Mouse (Mus musculus) heart, embryonic 16.5 days (tissue): Measurements from ENCODE around the gene Mex3b. TPM values are rescaled to one million over a fixed set of nuclear protein-coding genes. Genes with fewer than 3 reads are reported as not detected.

Source experiments
- ATAC-seq: fragments of 200-750 bp; cut with Nextera tagmentation; replicated peaks from 2 replicates; pipeline ENCODE4 v1.8.0; 2017; ENCODE audit warnings: moderate number of reproducible peaks; ENCODE audit not compliant: insufficient read depth, low FRiP score; ENCODE audit errors: extremely low read depth
- H3K27ac ChIP-seq: fragments of 300-500 bp; sonication (generic); 2 replicates; pipeline ENCODE4 v1.5.1; 2014; ENCODE audit warnings: mild to moderate bottlenecking, low read length, control low read depth, moderate library complexity
- H3K27me3 ChIP-seq: fragments of 300-500 bp; sonication (generic); 2 replicates; pipeline ENCODE4 v1.6.1; 2014; ENCODE audit warnings: low read length, mixed read lengths; ENCODE audit not compliant: control insufficient read depth, insufficient read depth
- H3K36me3 ChIP-seq: fragments of 300-500 bp; sonication (generic); 2 replicates; pipeline ENCODE4 v1.6.1; 2014; ENCODE audit not compliant: control insufficient read depth, insufficient read depth
- H3K4me1 ChIP-seq: fragments of 300-500 bp; sonication (generic); 2 replicates; pipeline ENCODE4 v1.6.1; 2014; ENCODE audit warnings: low read length, mixed read lengths; ENCODE audit not compliant: control insufficient read depth, insufficient read depth
- H3K4me2 ChIP-seq: fragments of 300-500 bp; sonication (generic); 2 replicates; pipeline ENCODE4 v1.6.1; 2014; ENCODE audit warnings: low read depth, mild to moderate bottlenecking, control low read depth, low read length
- H3K4me3 ChIP-seq: fragments of 300-500 bp; sonication (generic); 2 replicates; pipeline ENCODE4 v1.5.1; 2014; ENCODE audit warnings: mild to moderate bottlenecking, control low read depth, low read length
- H3K9ac ChIP-seq: fragments of 300-500 bp; sonication (generic); 2 replicates; pipeline ENCODE4 v1.6.1; 2014; ENCODE audit warnings: low read length, control low read depth
- H3K9me3 ChIP-seq: fragments of 300-500 bp; sonication (generic); replicated peaks from 2 replicates; pipeline ENCODE4 v1.6.1; 2016; ENCODE audit warnings: low read length; ENCODE audit not compliant: control insufficient read depth
- WGBS: fragments of 180-500 bp; shearing (Covaris S2); extraction: QIAGEN DNeasy Blood & Tissue Kit; methylation state at CpG from one replicate; pipeline ENCODE4 v1.1.7; 2014; 5-methylcytosine and 5-hydroxymethylcytosine counted together
- polyA plus RNA-seq: library from polyadenylated mRNA; unstranded; fragments of >200 nt; fragmentation: Nextera tagmentation; extraction: Ambion mirVana; gene quantifications from 2 replicates; pipeline ENCODE4 v1.2.1, GENCODE M21; 2015

The Mex3b gene
- polyA plus RNA-seq, 1 experiment from 2014 or later = 5.2 TPM

DNA sequence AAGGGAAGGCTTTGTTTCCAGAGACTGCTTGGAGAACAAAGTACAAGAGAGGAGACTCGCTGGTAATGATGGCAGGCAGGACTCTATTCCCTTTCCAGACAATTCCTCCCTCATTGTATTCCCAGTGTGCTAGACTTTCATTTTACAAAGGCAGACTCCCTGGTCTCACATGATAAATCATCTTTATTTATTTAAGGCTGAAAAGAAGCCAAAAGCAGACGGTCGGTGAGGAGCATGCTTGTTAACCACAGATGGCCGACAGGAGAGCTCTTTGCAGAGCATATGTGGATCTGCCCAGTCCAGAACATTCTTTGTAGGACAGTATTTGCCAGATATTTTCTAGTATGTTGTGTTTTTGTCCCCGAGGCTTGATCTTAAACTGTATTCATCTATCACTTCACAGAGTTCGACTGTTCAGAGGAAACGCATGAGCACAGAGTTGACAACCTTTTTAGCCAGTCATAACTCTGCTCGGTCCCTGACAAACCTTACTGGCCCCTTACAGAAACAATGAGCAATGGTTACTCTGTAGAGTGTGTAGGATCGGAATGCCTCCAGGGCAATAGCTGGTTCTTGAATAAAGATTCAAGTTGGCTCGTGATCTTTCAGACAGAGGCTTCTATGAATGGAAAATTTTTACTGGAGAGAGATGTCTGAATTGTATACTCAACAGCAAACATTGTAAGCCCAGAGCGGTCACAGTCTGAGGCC, 28.0 kb upstream of the Mex3b start:
- Histone ChIP-seq H3K36me3 (no peaks in the 10 kb centered on the region), H3K4me2 (no peak overlapping the region), H3K9me3 (no peaks in the 10 kb centered on the region), H3K4me1 (no peaks in the 10 kb centered on the region), H3K9ac (no peak overlapping the region), H3K4me3 (no peak overlapping the region), H3K27me3 (no peaks in the 10 kb centered on the region), H3K27ac (no peak overlapping the region)
- WGBS = 60% methylated on average over 11 of the region's 11 CpGs
- no peak for ATAC-seq

DNA sequence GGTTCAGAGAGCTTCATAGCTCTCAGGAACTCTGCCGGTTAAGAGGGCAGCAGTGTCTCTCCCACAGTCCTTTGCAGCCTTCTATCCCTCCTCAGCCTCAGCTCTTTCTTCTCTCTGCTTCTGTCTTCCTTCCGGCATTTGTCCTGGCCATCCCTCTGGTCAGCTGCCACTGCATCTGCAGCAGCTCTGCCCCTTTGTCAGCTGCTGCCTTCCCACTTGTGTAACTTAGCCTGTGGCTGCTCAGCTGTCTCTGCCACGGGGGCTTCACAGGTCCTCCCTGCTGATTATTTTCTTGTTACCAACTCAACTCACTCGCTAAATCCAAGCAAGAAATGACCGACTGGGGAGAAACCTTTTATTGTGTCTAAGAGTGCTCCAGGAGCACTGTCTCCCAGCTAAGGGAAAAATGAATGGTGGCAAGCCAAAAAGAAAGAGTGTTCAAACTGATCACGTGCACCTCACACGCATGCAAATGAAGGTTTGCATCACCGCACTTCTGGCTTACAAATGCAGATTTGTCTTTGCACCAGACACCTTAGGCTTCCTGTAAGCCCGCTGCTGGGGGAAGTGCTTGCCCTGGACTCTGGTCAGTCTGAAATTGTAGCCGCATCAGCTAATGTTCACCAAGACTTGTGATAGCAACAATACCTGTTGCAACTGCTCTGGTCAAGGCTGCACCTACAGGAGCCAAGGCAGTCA, 24.8 kb upstream of the Mex3b start:
- no peak overlapping the region for H3K4me3 ChIP-seq
- no peak for ATAC-seq
- no peaks in the 10 kb centered on the region for H3K27me3 ChIP-seq
- H3K36me3 ChIP-seq = no peaks in the 10 kb centered on the region
- no peaks in the 10 kb centered on the region for H3K9me3 ChIP-seq
- no peak overlapping the region for H3K27ac ChIP-seq
- 47% methylated on average over 10 of the region's 10 CpGs for WGBS
- no peak overlapping the region for H3K9ac ChIP-seq
- no peak overlapping the region for H3K4me2 ChIP-seq
- no peaks in the 10 kb centered on the region for H3K4me1 ChIP-seq

DNA sequence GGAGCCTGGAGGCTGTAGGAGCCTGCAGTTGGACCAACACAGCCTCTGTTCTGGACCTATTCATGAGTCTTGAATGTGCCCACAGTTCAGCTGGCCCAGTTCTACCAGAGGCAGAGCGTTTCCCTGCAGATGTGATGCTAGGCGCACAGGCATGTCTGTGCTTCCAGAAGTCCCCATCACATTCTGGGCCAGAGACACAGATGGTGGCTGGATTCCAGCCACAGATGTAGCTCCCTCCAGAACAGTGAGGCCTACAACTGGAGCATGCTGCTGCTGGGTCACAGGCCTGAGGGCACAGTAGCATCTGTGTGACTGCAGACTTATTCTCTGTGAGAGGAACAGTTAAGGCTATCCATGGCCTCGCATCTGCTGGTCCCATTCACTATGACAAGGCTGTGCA, 16.4 kb upstream of the Mex3b start:
- 93% methylated on average over 3 of the region's 3 CpGs for WGBS
- 0 out of 2 replicates have a peak, but pooled peaks cover 2% of the 10 kb centered on the region for H3K4me1 ChIP-seq
- no peak overlapping the region for H3K4me3 ChIP-seq
- no peak overlapping the region for H3K4me2 ChIP-seq
- no peak overlapping the region for H3K27ac ChIP-seq
- H3K9ac ChIP-seq = no peak overlapping the region
- no peaks in the 10 kb centered on the region for H3K27me3 ChIP-seq
- ATAC-seq = no peak
- H3K36me3 ChIP-seq = no peaks in the 10 kb centered on the region
- H3K9me3 ChIP-seq = no peaks in the 10 kb centered on the region

DNA sequence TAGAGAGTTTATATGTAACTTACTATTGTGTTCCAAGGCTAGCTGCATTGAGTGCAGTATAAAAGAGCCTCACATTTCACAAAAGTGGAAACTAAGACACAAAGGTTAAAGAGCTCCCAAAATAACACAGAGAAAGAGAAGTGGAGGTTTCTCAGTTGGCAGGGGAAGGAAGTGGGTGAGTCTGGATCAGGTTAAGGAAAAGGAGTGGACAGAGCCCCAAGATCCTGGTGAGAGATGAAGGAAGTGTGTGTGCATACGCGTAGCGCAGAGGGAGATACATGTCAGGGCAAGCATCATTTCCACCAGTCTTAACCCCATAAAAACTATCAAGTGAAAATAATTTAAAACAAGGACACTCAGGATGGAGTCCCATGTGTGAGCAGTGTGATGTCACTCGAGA, 15.5 kb upstream of the Mex3b start:
- H3K27ac ChIP-seq = no peak overlapping the region
- H3K9me3 ChIP-seq = no peaks in the 10 kb centered on the region
- H3K4me2 ChIP-seq = no peak overlapping the region
- no peaks in the 10 kb centered on the region for H3K27me3 ChIP-seq
- no peak for ATAC-seq
- no peaks in the 10 kb centered on the region for H3K36me3 ChIP-seq
- H3K4me1 ChIP-seq = 0 out of 2 replicates have a peak, but pooled peaks cover 2% of the 10 kb centered on the region
- WGBS = 82% methylated on average over 4 of the region's 4 CpGs
- H3K9ac ChIP-seq = no peak overlapping the region
- H3K4me3 ChIP-seq = no peak overlapping the region

DNA sequence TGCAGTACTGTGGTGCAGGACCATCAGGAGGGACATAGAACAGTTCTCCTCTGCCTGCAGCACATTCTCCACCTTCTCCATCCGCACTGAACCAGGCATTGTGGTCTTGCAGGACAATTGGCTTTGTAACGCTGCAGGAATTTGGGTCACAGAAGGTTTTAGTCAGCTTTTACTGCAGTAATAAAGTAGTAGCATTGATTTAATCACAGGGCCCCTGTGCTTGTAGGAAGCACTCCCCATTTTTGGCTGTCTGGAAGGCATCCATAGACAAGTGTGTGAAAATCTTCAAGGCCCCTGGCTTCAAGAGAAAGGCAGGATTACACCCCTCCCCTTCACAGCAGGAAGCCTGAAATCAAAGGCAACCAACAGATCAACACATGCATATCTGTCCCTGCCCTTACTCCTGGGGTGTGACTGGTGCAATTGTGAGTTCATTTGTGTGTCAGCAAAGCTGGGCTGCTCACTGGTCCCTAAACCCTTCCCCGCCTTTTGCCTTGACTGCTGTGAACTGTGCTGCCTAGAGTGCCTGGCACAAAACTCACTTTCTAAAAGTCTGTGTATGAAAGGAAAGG, 12.9 kb upstream of the Mex3b start:
- Histone ChIP-seq H3K9ac (no peak overlapping the region), H3K4me1 (0 out of 2 replicates have a peak, but pooled peaks cover 2% of the 10 kb centered on the region), H3K9me3 (no peaks in the 10 kb centered on the region), H3K27ac (no peak overlapping the region), H3K36me3 (no peaks in the 10 kb centered on the region), H3K4me2 (no peak overlapping the region), H3K4me3 (no peak overlapping the region), H3K27me3 (no peaks in the 10 kb centered on the region)
- 52% methylated on average over 3 of the region's 3 CpGs for WGBS
- no peak for ATAC-seq

DNA sequence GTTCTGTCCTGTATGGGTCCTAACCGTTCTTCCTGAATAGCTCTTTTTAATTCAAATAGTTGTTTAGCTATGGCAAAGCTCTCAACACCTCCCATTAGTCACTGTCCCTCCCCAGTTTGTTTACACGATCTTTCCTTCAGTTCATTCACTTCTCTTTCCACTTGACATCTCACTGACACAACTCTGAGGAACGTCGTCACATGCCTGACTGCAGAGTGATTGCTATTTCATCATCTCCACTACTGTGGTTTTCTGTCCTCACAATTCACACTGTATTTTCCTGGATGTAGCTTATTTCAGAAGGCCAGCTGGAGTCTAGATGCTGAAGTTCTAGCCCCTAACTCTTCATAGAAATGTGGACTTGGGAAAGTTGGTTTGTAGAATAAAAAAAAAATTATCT, 8.5 kb upstream of the Mex3b start:
- H3K4me2 ChIP-seq = no peak overlapping the region
- H3K4me3 ChIP-seq = no peak overlapping the region
- H3K27ac ChIP-seq = no peak overlapping the region
- no peaks in the 10 kb centered on the region for H3K9me3 ChIP-seq
- 44% methylated on average over 4 of the region's 4 CpGs for WGBS
- H3K27me3 ChIP-seq = no peaks in the 10 kb centered on the region
- H3K4me1 ChIP-seq = 0 out of 2 replicates have a peak, but pooled peaks cover 2% of the 10 kb centered on the region
- no peak overlapping the region for H3K9ac ChIP-seq
- no peaks in the 10 kb centered on the region for H3K36me3 ChIP-seq
- ATAC-seq = no peak

DNA sequence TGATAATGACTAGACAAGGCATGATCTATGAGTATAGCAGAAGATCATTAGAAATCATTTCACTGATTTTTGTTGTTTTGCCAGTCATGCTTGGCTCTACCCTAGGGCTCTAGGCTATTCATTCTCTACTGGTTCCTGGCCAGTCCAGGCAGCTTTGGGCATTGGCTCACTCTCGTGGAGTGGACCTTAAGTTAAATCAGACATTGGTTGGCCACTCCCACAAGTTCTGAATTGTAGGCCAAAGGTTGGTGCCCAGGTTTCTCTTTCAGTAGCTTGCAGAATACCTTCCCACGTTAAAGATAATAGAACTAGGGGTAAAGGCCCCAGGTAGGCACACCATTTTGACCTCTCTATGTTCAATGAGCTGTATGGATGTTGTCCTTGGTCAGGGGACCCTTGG, 6.5 kb upstream of the Mex3b start:
- no peak overlapping the region for H3K9ac ChIP-seq
- no peak overlapping the region for H3K27ac ChIP-seq
- no peaks in the 10 kb centered on the region for H3K27me3 ChIP-seq
- no peak overlapping the region for H3K4me3 ChIP-seq
- no peak overlapping the region for H3K4me2 ChIP-seq
- no peak for ATAC-seq
- H3K36me3 ChIP-seq = no peaks in the 10 kb centered on the region
- no peaks in the 10 kb centered on the region for H3K9me3 ChIP-seq
- H3K4me1 ChIP-seq = peaks cover 5% of the 10 kb centered on the region; the same call in 1 of the 2 replicates
- 72% methylated on average over 2 of the region's 2 CpGs for WGBS

DNA sequence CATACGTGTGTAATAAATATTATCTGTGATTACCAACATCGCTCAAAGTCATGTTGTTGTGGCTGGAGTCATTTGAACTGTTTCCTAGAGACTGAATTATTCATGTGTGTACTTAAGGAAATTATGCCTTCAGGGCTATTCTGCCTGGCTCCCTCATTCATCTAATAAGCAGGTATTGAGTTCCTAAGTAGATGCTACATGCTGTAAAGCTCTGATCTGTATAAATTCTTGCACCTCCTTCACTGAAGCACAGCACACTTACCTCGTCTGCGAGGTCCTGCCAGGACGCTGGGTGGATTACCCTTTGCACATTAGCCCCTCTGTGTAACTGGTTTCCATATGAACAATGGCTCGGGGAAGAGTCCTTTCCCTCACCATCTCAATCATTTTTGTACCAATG, 3.8 kb upstream of the Mex3b start:
- ATAC-seq = no peak
- Histone ChIP-seq H3K36me3 (no peaks in the 10 kb centered on the region), H3K4me3 (no peak overlapping the region), H3K9ac (no peak overlapping the region), H3K4me2 (no peak overlapping the region), H3K9me3 (no peaks in the 10 kb centered on the region), H3K27me3 (no peaks in the 10 kb centered on the region), H3K27ac (no peak overlapping the region), H3K4me1 (peaks cover 5% of the 10 kb centered on the region; the same call in 1 of the 2 replicates)
- WGBS = 69% methylated on average over 6 of the region's 6 CpGs
